Mouse (Mus musculus) layer of hippocampus, postnatal 14 days (tissue): ENCODE results near the gene Anapc15-ps. TPM values are rescaled to one million over a fixed set of nuclear protein-coding genes. Genes with fewer than 3 reads are reported as not detected.
"Not testable (repeated sequence)": the region's sequence is repeated elsewhere in the genome, so short reads cannot be mapped to it uniquely, and the experiment has no call there.

ENCODE experiments used
- DNase-seq, 2 experiments: peaks; one replicate each; pipeline ENCODE4 v3.0.0; 2021 to 2022; ENCODE audit warnings: low spot score in 2 of 2, mixed read lengths in 1 of 2
- total RNA-seq, 2 experiments: library from RNA; stranded (reverse); gene quantifications; 2 replicates each; pipeline ENCODE4 v1.2.3; 2021

The Anapc15-ps gene
- total RNA-seq, 2 experiments from 2014 or later = not detected

- DNase-seq = no peak
Measured at GRCm38 (mm10) chr10:95634751-95635150, 38.5 kb downstream of the Anapc15-ps start.

GRCm38 (mm10) chr10:95634261-95634660, 39.0 kb downstream of the Anapc15-ps start:
- no peak for DNase-seq

- DNase-seq = no peak
Measured at GRCm38 (mm10) chr10:95631568-95631967, 41.7 kb downstream of the Anapc15-ps start.

GRCm38 (mm10) chr10:95630726-95631345, 42.4 kb downstream of the Anapc15-ps start:
- DNase-seq = no peak

GRCm38 (mm10) chr10:95630166-95630565, 43.1 kb downstream of the Anapc15-ps start:
- DNase-seq = not testable (repeated sequence)

- no peak for DNase-seq
Measured at GRCm38 (mm10) chr10:95628338-95628737, 44.9 kb downstream of the Anapc15-ps start.

GRCm38 (mm10) chr10:95627381-95627780, 45.9 kb downstream of the Anapc15-ps start:
- no peak for DNase-seq

- no peak for DNase-seq
Measured at GRCm38 (mm10) chr10:95625300-95625699, 48.0 kb downstream of the Anapc15-ps start.

GRCm38 (mm10) chr10:95624007-95624406, 49.2 kb downstream of the Anapc15-ps start:
- no peak for DNase-seq

GRCm38 (mm10) chr10:95623518-95623905, 49.7 kb downstream of the Anapc15-ps start:
- DNase-seq = no peak

Other genes starting within 250 kb of the Anapc15-ps start
- 10 to 100 TPM; 69.6 to 90.2 TPM for gene Mrpl42, start 171.5 kb downstream of the Anapc15-ps start, total RNA-seq
- 100 to 1,000 TPM; 203 to 205 TPM for gene Ube2n, start 158.3 kb downstream of the Anapc15-ps start, total RNA-seq
- gene Nudt4, start 109.3 kb downstream of the Anapc15-ps start, total RNA-seq = 10 to 100 TPM; 86.1 to 89.8 TPM
- not detected for gene Gm33543, start 169.5 kb upstream of the Anapc15-ps start, total RNA-seq